Mouse (Mus musculus): Measurements from ENCODE around the gene Larp1b.
"Not testable (repeated sequence)": the region's sequence is repeated elsewhere in the genome, so short reads cannot be mapped to it uniquely, and the experiment has no call there.

Larp1b gene

DNA sequence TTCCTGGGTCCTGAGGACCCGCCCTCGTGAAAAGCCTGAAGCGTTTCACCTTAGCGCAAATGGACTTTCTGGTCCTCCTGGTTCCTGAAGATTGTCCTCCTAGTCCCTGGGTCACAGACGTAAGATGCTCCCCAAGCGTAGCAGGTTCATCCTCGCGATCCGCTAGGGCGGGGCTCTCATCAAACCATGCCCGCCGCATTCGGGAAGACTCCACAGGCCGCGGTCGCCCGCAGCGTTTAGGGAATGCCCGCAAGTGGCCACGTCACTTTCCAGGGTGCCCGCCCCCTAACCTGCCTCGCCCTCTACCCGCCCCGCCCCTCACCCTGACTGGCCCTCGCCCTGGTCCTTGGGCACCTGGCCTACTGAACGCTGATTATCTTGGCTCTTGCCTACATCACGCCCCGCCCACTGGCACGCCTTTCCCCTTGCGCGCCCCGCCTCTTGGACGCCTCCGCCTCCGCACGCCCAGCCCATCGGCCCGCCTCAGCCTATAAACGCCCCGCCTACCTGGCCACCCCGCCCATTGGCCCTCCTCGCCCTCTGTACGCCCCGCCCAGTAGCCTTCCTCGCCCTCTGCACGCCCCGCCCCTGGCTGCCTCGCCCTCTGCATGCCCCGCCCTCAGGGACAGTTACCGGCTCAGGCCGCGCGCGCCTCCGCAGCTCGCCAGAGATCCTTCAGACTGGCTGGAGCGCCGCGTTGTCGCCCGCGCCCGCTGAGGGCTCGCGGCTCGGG is at the start of gene Larp1b:
TSS of gene Larp1b (plus strand) at position 659 of the 733 bp plus-strand sequence.
- peak; percentile 99 for DNase-seq

DNA sequence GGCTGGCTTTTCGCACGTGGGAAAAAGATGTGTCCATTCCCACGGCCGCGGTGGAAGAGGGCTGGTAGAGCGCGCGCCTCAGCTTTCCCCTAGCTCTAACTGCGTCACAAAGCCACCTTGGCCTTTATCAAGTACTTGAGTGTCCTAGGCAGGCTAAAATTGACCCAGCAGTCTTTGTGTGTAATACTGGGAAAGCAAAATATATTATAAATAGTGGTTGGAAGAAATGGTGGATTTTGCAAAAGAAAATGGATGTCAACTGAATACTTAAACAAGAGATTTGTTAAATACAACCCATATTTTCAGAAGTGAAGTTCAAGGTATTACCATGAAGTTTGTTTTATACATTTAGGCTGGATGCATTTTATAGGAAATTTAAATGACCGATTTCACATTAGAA is 47.2 kb upstream of the Larp1b start, which contains the start of gene 1700034I23Rik:
TSS of gene 1700034I23Rik (minus strand) at position 101 of the 400 bp plus-strand sequence.
- DNase-seq, result not testable (repeated sequence)

DNA sequence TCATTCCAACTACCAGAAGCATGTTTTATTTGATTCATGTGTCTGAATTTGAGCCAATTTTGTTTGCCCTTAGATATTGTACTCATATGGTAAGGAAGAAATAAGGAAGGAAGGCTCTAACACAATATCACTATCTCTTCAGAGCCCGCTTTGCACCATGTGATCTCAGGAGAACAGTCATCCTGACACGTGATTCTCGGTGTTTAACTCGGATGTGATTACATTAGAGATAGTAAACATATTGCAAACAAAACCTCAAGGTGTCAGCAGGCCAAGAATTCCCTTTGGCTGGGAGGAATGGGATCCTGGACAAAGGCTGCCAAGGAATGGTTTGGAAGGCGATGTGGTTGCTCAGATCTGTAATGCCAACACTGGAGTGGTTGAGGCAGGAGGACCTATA is 11.4 kb upstream of the Larp1b start:
- no peak for DNase-seq

DNA sequence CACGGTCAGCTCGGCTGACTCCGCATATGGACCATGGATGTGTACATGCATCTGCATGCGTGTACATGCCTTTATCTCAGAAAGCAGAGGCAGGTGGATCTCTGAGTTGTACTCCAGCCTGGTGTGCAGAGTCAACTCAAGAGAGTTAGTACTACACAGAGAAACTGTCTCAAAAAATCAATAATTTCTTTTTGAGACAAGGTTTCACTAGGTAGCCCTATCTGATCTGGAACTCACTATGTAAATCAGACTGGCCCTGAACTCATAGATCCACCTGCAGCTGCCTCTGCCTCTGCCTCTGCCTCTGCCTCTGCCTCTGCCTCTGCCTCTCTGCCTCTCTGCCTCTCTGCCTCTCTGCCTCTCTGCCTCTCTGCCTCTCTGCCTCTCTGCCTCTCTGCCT is 11.0 kb upstream of the Larp1b start:
- DNase-seq, result no peak

- no peak for DNase-seq
Measured at GRCm38 (mm10) chr3:40939019-40939418, 10.6 kb upstream of the Larp1b start.

- peak; percentile 73 for DNase-seq
Measured at GRCm38 (mm10) chr3:40949903-40950600, 424 bp downstream of the Larp1b start.

DNA sequence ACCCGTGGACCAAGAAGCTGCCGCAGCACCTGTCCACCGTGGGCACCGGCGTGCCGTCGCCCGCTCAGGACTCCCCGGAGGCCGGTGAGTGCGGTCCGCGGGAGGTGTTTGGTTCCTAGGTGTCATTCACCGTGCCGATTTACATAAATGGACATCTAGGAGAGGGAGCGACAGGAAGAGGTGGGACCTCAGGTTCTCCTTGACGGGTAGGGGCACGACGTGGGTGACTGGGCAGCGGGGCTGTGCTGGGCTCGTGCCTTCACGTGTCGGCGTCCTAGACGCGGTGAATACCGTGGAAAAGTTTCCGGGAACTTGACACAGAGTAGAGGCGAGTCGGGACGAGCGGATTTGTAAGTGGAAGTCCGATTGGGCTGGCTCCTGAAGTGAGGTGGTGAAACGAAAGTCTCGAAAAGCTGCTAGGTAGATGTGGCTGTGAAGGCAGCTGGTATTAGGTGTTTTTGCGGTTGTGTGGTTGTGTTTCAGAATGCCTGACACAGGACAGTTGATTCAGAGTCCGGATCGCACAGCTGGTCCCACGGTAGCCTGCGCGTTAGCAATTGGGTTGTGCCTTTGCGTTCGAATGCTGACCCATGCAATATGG is 1.1 kb downstream of the Larp1b start:
- DNase-seq, result peak; percentile 67

- no peak for DNase-seq
Measured at GRCm38 (mm10) chr3:40951365-40951764, 1.7 kb downstream of the Larp1b start.

GRCm38 (mm10) chr3:40952606-40953005 is 3.0 kb downstream of the Larp1b start:
- no peak for DNase-seq

DNA sequence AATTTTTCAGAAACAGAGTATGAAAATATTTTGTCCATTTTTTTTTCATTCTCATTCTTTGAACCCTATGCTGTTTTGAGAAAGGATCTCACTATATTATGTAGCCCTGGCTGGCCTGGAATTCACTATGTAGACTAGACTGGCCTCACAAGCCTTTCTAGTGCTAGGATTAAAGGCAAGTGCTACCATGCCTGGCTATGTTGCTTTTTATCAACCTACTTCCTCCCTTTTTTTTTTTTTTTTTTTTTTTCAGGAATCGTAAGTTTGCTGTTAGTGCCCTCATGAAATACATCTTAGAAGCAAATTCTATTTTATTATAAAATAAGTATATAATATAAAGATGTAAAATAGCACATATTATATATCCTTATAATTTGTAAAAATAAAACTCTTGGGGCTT is 5.2 kb downstream of the Larp1b start:
- no peak for DNase-seq

- no peak for DNase-seq
Measured at GRCm38 (mm10) chr3:40958831-40959230, 9.2 kb downstream of the Larp1b start.

GRCm38 (mm10) chr3:40980758-40981157 is 31.1 kb downstream of the Larp1b start:
- DNase-seq, result no peak

GRCm38 (mm10) chr3:40987539-40987938 is 37.9 kb downstream of the Larp1b start:
- DNase-seq, result no peak

- DNase-seq, result no peak
Measured at GRCm38 (mm10) chr3:40988722-40989121, 39.1 kb downstream of the Larp1b start.

DNA sequence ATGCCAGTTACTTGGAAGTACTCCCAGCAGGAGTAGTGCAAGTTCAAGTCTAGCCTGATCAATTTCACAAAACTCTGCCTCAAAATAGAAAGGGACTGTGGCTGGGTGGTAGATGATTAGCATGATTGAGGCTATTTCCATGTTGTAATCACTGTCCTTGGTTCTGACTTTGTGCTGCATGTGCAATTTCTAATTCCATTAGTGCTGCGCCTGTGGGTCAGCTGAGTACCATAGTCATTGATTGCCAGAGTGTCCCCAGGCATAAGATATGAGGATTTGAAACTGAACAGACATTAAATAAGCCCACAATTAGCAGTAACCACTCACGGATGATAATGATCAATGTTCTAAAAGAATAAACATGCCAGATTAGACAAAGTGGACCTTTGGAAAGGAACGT is 41.9 kb downstream of the Larp1b start:
- DNase-seq, result no peak

GRCm38 (mm10) chr3:40995161-40995560 is 45.5 kb downstream of the Larp1b start:
- DNase-seq, result no peak

GRCm38 (mm10) chr3:41009315-41009714 is 59.7 kb downstream of the Larp1b start:
- no peak for DNase-seq

- DNase-seq, result no peak
Measured at GRCm38 (mm10) chr3:41009990-41010389, 60.4 kb downstream of the Larp1b start.

DNA sequence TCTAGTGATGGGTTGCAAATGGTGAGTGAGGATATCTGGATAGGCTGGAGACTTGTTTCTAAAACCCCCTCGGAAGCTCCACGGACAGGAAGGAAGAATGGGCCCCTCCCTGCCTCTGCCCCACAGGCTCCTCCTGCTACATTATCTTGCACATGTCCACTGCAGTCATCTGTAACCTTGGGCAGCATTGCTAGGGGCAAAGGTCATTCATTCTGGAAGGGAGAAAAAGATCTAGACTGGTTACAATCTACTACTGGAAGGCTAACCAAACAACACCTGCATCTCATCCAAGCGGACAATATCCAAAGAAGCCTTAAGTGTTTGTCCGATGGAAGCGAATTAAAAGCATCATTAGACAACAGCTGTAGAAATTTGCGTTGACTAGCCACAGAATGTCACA is 61.1 kb downstream of the Larp1b start:
- DNase-seq, result no peak

GRCm38 (mm10) chr3:41012451-41012850 is 62.8 kb downstream of the Larp1b start:
- DNase-seq, result no peak

DNA sequence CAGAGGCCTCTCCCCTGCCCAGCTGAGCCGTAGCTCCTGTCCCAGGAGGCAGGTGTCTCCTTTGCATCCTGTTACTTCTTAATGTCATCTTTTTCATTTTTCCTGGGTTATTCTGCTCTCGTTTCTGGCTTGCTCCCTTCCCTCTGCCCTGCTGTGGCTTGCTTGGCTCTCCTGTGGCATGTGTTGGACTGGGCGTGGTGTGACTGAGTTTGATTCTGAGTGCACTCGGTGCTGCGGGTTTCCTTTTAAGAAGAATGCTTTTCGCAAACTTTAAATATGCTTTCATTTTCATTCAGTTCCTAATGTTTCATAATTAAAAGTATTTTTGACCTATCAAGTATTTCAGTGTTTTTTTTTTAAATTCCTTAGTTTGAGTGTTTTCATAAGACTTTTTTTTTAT is 65.3 kb downstream of the Larp1b start:
- DNase-seq, result no peak

GRCm38 (mm10) chr3:41018022-41018608 is 68.5 kb downstream of the Larp1b start:
- no peak for DNase-seq

DNA sequence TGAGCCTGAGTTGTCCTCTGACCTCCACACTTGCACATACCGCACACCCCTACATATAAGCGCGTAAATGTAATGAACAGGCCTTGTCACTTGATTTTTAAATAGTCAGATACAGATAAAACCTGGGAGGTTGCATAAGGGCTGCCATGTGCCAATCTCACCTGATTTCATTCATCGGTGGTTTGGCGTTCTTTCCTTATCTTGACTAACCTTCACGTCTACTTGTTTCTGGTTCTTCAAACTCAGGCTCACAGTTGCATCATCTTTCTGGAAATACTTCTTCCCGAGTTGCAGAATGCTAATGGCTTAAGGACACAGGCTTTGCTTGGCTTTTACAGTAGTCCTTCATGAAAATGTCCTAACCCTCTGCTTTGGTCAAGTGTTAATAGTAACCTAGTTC is 71.1 kb downstream of the Larp1b start:
- no peak for DNase-seq

- DNase-seq, result peak; percentile 54
Measured at GRCm38 (mm10) chr3:41021980-41022379, 72.4 kb downstream of the Larp1b start.

All from cerebellum, adult 11-12 months (tissue).